Mouse (Mus musculus): ENCODE results near the gene Edc3.

DNA sequence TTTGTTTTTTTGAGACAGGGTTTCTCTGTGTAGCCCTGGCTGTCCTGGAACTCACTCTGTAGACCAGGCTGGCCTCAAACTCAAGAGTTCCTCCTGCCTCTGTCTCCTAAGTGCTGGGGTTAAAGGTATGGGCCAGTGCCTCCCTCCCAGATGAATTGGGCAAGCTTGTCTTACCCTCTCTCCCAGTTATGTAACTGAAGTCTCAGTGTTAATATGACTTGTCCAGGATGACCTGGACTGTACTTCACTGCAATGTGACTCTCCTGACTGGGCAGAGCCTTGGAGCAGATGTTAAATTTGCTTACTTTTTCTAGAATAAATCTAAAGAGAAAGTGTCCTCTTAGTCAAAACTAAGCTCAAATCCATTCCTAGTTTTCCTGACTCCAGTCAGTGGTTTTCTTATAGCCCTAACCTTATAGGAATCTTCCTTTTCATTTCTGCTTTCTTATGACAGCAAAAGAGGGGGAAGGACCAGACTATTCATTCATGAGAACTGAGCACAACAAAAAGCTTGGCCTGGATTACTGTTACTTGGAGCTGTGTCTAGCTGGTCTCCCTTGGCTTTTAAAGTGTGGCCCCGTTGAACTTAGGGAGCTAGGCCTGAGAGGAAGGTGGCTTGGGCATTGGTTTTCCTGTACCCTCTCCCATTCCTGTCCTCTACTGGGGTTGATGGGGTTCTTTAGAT, 9.7 kb upstream of the Edc3 start:
- no peak for TF ChIP-seq CTCF (IDR thresholded peaks at IDR 0.05; ENCODE audit: low read depth, low read length)
- TF ChIP-seq POLR2A (IDR thresholded peaks at IDR 0.05; ENCODE audit: borderline replicate concordance, low read depth, low read length) = no peak
